Mouse (Mus musculus) heart, embryonic 11.5 days (tissue): ENCODE data around the gene Rad18. TPM values are rescaled to one million over a fixed set of nuclear protein-coding genes. Genes with fewer than 3 reads are reported as not detected.
"Not testable (repeated sequence)": the region's sequence is repeated elsewhere in the genome, so short reads cannot be mapped to it uniquely, and the experiment has no call there.

Experiments
- ATAC-seq: fragments of 200-750 bp; cut with Nextera tagmentation; replicated peaks from 2 replicates; pipeline ENCODE4 v1.8.0; 2017; ENCODE audit warnings: moderate library complexity; ENCODE audit not compliant: insufficient number of reproducible peaks, low FRiP score, low TSS enrichment
- H3K27ac ChIP-seq: fragments of 300-500 bp; sonication (generic); 2 replicates; pipeline ENCODE4 v1.5.1; 2014; ENCODE audit warnings: mild to moderate bottlenecking, low read depth, low read length
- H3K27me3 ChIP-seq: fragments of 300-500 bp; sonication (generic); 2 replicates; pipeline ENCODE4 v1.6.1; 2014; ENCODE audit warnings: mild to moderate bottlenecking, low read length, mixed read lengths; ENCODE audit not compliant: control insufficient read depth, insufficient read depth
- H3K36me3 ChIP-seq: fragments of 300-500 bp; sonication (generic); 2 replicates; pipeline ENCODE4 v1.6.1; 2014; ENCODE audit warnings: mild to moderate bottlenecking, low read length, moderate library complexity, mixed read lengths; ENCODE audit not compliant: control insufficient read depth, insufficient read depth
- H3K4me1 ChIP-seq: fragments of 300-500 bp; sonication (generic); 2 replicates; pipeline ENCODE4 v1.6.1; 2014; ENCODE audit warnings: low read length; ENCODE audit not compliant: control insufficient read depth, insufficient read depth
- H3K4me2 ChIP-seq: fragments of 300-500 bp; sonication (generic); 2 replicates; pipeline ENCODE4 v1.6.1; 2014; ENCODE audit warnings: mild to moderate bottlenecking, moderate library complexity
- H3K4me3 ChIP-seq: fragments of 300-500 bp; sonication (generic); 2 replicates; pipeline ENCODE4 v1.5.1; 2014; ENCODE audit warnings: low read depth, low read length
- H3K9ac ChIP-seq: fragments of 300-500 bp; sonication (generic); 2 replicates; pipeline ENCODE4 v1.6.1; 2014; ENCODE audit warnings: mild to moderate bottlenecking, low read depth, low read length, moderate library complexity
- H3K9me3 ChIP-seq: fragments of 300-500 bp; sonication (generic); replicated peaks from 2 replicates; pipeline ENCODE4 v1.6.1; 2016; ENCODE audit warnings: low read length; ENCODE audit not compliant: control insufficient read depth
- WGBS: fragments of 180-500 bp; shearing (Covaris S2); extraction: QIAGEN DNeasy Blood & Tissue Kit; methylation state at CpG from one replicate; pipeline ENCODE4 v1.1.7; 2014; ENCODE audit not compliant: insufficient replicate concordance; 5-methylcytosine and 5-hydroxymethylcytosine counted together
- polyA plus RNA-seq: library from polyadenylated mRNA; unstranded; fragments of >200 nt; fragmentation: Nextera tagmentation; extraction: Ambion mirVana; gene quantifications from 2 replicates; pipeline ENCODE4 v1.2.1, GENCODE M21; 2014

Rad18 gene
- polyA plus RNA-seq, 1 experiment from 2014 or later = 24.8 TPM

- not testable (repeated sequence) for H3K36me3 ChIP-seq, H3K27ac ChIP-seq, H3K9ac ChIP-seq, H3K9me3 ChIP-seq, H3K27me3 ChIP-seq, ATAC-seq, H3K4me1 ChIP-seq, H3K4me2 ChIP-seq, H3K4me3 ChIP-seq
- WGBS = 77% methylated on average over 4 of the region's 4 CpGs
Observed at GRCm38 (mm10) chr6:112702296-112702695, 5.8 kb upstream of the Rad18 start.

GRCm38 (mm10) chr6:112700392-112700791 is 3.9 kb upstream of the Rad18 start:
- ATAC-seq = no peak
- 0 out of 2 replicates have a peak, but pooled peaks cover 6% of the 10 kb centered on the region for H3K27me3 ChIP-seq
- peaks cover 3% of the 10 kb centered on the region; the same call in 1 of the 2 replicates for H3K4me1 ChIP-seq
- no peaks in the 10 kb centered on the region for H3K36me3 ChIP-seq
- H3K4me3 ChIP-seq = no peak overlapping the region
- WGBS = 0% methylated on average over 1 of the region's 1 CpGs
- H3K9ac ChIP-seq = no peak overlapping the region
- H3K27ac ChIP-seq = no peak overlapping the region
- no peaks in the 10 kb centered on the region for H3K9me3 ChIP-seq
- H3K4me2 ChIP-seq = no peak overlapping the region

- no peak overlapping the region for H3K4me2 ChIP-seq
- H3K36me3 ChIP-seq = no peaks in the 10 kb centered on the region
- no peak for ATAC-seq
- H3K4me1 ChIP-seq = peaks cover 3% of the 10 kb centered on the region; the same call in 1 of the 2 replicates
- no peak overlapping the region for H3K9ac ChIP-seq
- 54% methylated on average over 1 of the region's 1 CpGs for WGBS
- no peak overlapping the region for H3K27ac ChIP-seq
- H3K27me3 ChIP-seq = 0 out of 2 replicates have a peak, but pooled peaks cover 6% of the 10 kb centered on the region
- H3K4me3 ChIP-seq = no peak overlapping the region
- no peaks in the 10 kb centered on the region for H3K9me3 ChIP-seq
Observed at GRCm38 (mm10) chr6:112699115-112699514, 2.6 kb upstream of the Rad18 start.

GRCm38 (mm10) chr6:112694492-112694891 is 2.0 kb downstream of the Rad18 start:
- H3K4me2 ChIP-seq = no peak overlapping the region
- no peak for ATAC-seq
- H3K27me3 ChIP-seq = 0 out of 2 replicates have a peak, but pooled peaks cover 6% of the 10 kb centered on the region
- H3K4me3 ChIP-seq = no peak overlapping the region
- H3K9ac ChIP-seq = no peak overlapping the region
- WGBS = 95% methylated on average over 5 of the region's 5 CpGs
- H3K36me3 ChIP-seq = no peaks in the 10 kb centered on the region
- no peak overlapping the region for H3K27ac ChIP-seq
- no peaks in the 10 kb centered on the region for H3K9me3 ChIP-seq
- H3K4me1 ChIP-seq = peaks cover 3% of the 10 kb centered on the region; the same call in 1 of the 2 replicates

- no peak overlapping the region for H3K27ac ChIP-seq
- no peak overlapping the region for H3K4me2 ChIP-seq
- H3K4me1 ChIP-seq = peaks cover 3% of the 10 kb centered on the region; the same call in 1 of the 2 replicates
- ATAC-seq = no peak
- no peak overlapping the region for H3K9ac ChIP-seq
- no peaks in the 10 kb centered on the region for H3K27me3 ChIP-seq
- H3K9me3 ChIP-seq = no peaks in the 10 kb centered on the region
- 91% methylated on average over 1 of the region's 1 CpGs for WGBS
- H3K36me3 ChIP-seq = no peaks in the 10 kb centered on the region
- H3K4me3 ChIP-seq = no peak overlapping the region
Observed at GRCm38 (mm10) chr6:112691523-112691922, 5.0 kb downstream of the Rad18 start.

GRCm38 (mm10) chr6:112688033-112688432 is 8.5 kb downstream of the Rad18 start:
- H3K9ac ChIP-seq = no peak overlapping the region
- H3K4me1 ChIP-seq = no peaks in the 10 kb centered on the region
- no peaks in the 10 kb centered on the region for H3K36me3 ChIP-seq
- no peak overlapping the region for H3K4me2 ChIP-seq
- no peak for ATAC-seq
- no peak overlapping the region for H3K4me3 ChIP-seq
- no peak overlapping the region for H3K27ac ChIP-seq
- 94% methylated on average over 3 of the region's 3 CpGs for WGBS
- no peaks in the 10 kb centered on the region for H3K9me3 ChIP-seq
- no peaks in the 10 kb centered on the region for H3K27me3 ChIP-seq

GRCm38 (mm10) chr6:112686485-112686884 is 10.0 kb downstream of the Rad18 start:
- WGBS = 69% methylated on average over 7 of the region's 7 CpGs
- H3K27me3 ChIP-seq = no peaks in the 10 kb centered on the region
- H3K27ac ChIP-seq = no peak overlapping the region
- no peak overlapping the region for H3K4me3 ChIP-seq
- H3K9me3 ChIP-seq = no peaks in the 10 kb centered on the region
- no peak overlapping the region for H3K9ac ChIP-seq
- no peaks in the 10 kb centered on the region for H3K36me3 ChIP-seq
- no peaks in the 10 kb centered on the region for H3K4me1 ChIP-seq
- H3K4me2 ChIP-seq = no peak overlapping the region
- no peak for ATAC-seq

GRCm38 (mm10) chr6:112684065-112684464 is 12.4 kb downstream of the Rad18 start:
- Histone ChIP-seq H3K27ac (no peak overlapping the region), H3K27me3 (no peaks in the 10 kb centered on the region), H3K9ac (no peak overlapping the region), H3K9me3 (no peaks in the 10 kb centered on the region), H3K4me3 (no peak overlapping the region), H3K4me2 (no peak overlapping the region), H3K4me1 (no peaks in the 10 kb centered on the region), H3K36me3 (no peaks in the 10 kb centered on the region)
- 76% methylated on average over 2 of the region's 2 CpGs for WGBS
- ATAC-seq = no peak

- no peak for ATAC-seq
- Histone ChIP-seq H3K36me3 (no peaks in the 10 kb centered on the region), H3K9ac (no peak overlapping the region), H3K4me1 (no peaks in the 10 kb centered on the region), H3K27me3 (no peaks in the 10 kb centered on the region), H3K9me3 (no peaks in the 10 kb centered on the region), H3K4me3 (no peak overlapping the region), H3K27ac (no peak overlapping the region), H3K4me2 (no peak overlapping the region)
- WGBS = 99% methylated on average over 5 of the region's 5 CpGs
Observed at GRCm38 (mm10) chr6:112632071-112632470, 64.4 kb downstream of the Rad18 start.
